8 mouse cellular contexts compared by ENCODE assay signal in genomic region chr17:3314625-3315020, GRCm38 (mm10). TPM values are rescaled to one million over a fixed set of nuclear protein-coding genes. Genes with fewer than 3 reads are reported as not detected.
A peak's percentile ranks its signal among the peaks of the same experiment; 100 is the strongest.
DNase-seq lines count a peak whose midpoint lies in the region; ATAC-seq and TF ChIP-seq lines count a peak whose summit lies in the region.

No protein-coding gene starts in this region.

- 18% methylated on average over 3 of the region's 3 CpGs for WGBS in lung, embryonic 15.5 days
- WGBS in lung, adult 2 months: 16% methylated on average over 3 of the region's 3 CpGs
- WGBS in forebrain, embryonic 10.5 days: 38% methylated on average over 3 of the region's 3 CpGs
- WGBS in limb, embryonic 13.5 days: 32% methylated on average over 3 of the region's 3 CpGs
- 14% methylated on average over 3 of the region's 3 CpGs for WGBS in olfactory bulb, adult 2 months

- no peak for DNase-seq in lung, adult 2 months
- no peak for DNase-seq in forebrain, embryonic 10.5 days (ENCODE audit: extremely low spot score, low spot score)
- no peak for DNase-seq in Muller cell, postnatal 12 days (ENCODE audit: inconsistent ontology term)
- no peak for DNase-seq in embryo, embryonic 11 days
- DNase-seq in testis, postnatal 10 days (ENCODE audit: low spot score): no peak

- no peaks in the 10 kb centered on the region for H3K36me3 ChIP-seq in lung, embryonic 15.5 days
- H3K36me3 ChIP-seq in forebrain, embryonic 10.5 days (replicated peaks): no peaks in the 10 kb centered on the region
- no peaks in the 10 kb centered on the region for H3K36me3 ChIP-seq in limb, embryonic 13.5 days

- peak overlapping the region; percentile 50 for H3K9ac ChIP-seq in lung, embryonic 15.5 days
- H3K9ac ChIP-seq in limb, embryonic 13.5 days: peak overlapping the region; percentile 48; the same call in 1 of the 2 replicates

- H3K4me1 ChIP-seq in lung, embryonic 15.5 days: peaks cover 5% of the 10 kb centered on the region
- H3K4me1 ChIP-seq in lung, adult 2 months (ENCODE audit: control insufficient read depth, insufficient read depth, low read length): no peaks in the 10 kb centered on the region
- H3K4me1 ChIP-seq in forebrain, embryonic 10.5 days: peaks cover 13% of the 10 kb centered on the region
- H3K4me1 ChIP-seq in limb, embryonic 13.5 days: peaks cover 6% of the 10 kb centered on the region; the same call in 1 of the 2 replicates
- H3K4me1 ChIP-seq in olfactory bulb, adult 2 months (ENCODE audit: control insufficient read depth, insufficient read depth, low read length): no peaks in the 10 kb centered on the region

- peak overlapping the region; percentile 70 for H3K4me2 ChIP-seq in lung, embryonic 15.5 days
- peak overlapping the region; percentile 63 for H3K4me2 ChIP-seq in limb, embryonic 13.5 days (replicated peaks)

- peak overlapping the region; percentile 44 for H3K4me3 ChIP-seq in lung, embryonic 15.5 days
- no peak overlapping the region for H3K4me3 ChIP-seq in lung, adult 2 months (replicated peaks; ENCODE audit: extremely low read depth, low read depth, low read length)
- H3K4me3 ChIP-seq in forebrain, embryonic 10.5 days: peak overlapping the region; percentile 54
- H3K4me3 ChIP-seq in limb, embryonic 13.5 days: peak overlapping the region; percentile 39
- H3K4me3 ChIP-seq in olfactory bulb, adult 2 months (ENCODE audit: insufficient read depth, low read depth, low read length): peak overlapping the region; percentile 62; the same call in 1 of the 2 replicates

- no peaks in the 10 kb centered on the region for H3K27me3 ChIP-seq in lung, embryonic 15.5 days
- peaks cover 51% of the 10 kb centered on the region for H3K27me3 ChIP-seq in forebrain, embryonic 10.5 days (ENCODE audit: poor library complexity, severe bottlenecking)
- H3K27me3 ChIP-seq in limb, embryonic 13.5 days: no peaks in the 10 kb centered on the region

- H3K9me3 ChIP-seq in lung, embryonic 15.5 days: no peaks in the 10 kb centered on the region
- H3K9me3 ChIP-seq in forebrain, embryonic 10.5 days: 0 out of 2 replicates have a peak, but pooled peaks cover 2% of the 10 kb centered on the region
- peaks cover 5% of the 10 kb centered on the region for H3K9me3 ChIP-seq in limb, embryonic 13.5 days

- 0 out of 2 replicates have a peak overlapping the region, but pooled peaks have one; percentile 22 for H3K27ac ChIP-seq in lung, embryonic 15.5 days
- peak overlapping the region; percentile 82; the same call in 1 of the 2 replicates for H3K27ac ChIP-seq in forebrain, embryonic 10.5 days
- H3K27ac ChIP-seq in limb, embryonic 13.5 days: peak overlapping the region; percentile 65
- no peak overlapping the region for H3K27ac ChIP-seq in olfactory bulb, adult 2 months (ENCODE audit: insufficient read depth, low read depth, low read length)

- peak; percentile 15; the same call in 1 of the 2 replicates for ATAC-seq in lung, embryonic 15.5 days (ENCODE audit: borderline replicate concordance, extremely low read depth, low FRiP score, low TSS enrichment)
- ATAC-seq in limb, embryonic 13.5 days (ENCODE audit: low FRiP score, low read depth): no peak

- TF ChIP-seq CTCF in lung, adult 2 months (IDR thresholded peaks at IDR 0.05; ENCODE audit: insufficient read depth, low read length): no peak
- no peak for TF ChIP-seq CTCF in olfactory bulb, adult 2 months (IDR thresholded peaks at IDR 0.05; ENCODE audit: insufficient read depth, low read depth, low read length)

- no peak for TF ChIP-seq POLR2A in lung, adult 2 months (IDR thresholded peaks at IDR 0.05; ENCODE audit: borderline replicate concordance, extremely low read depth, low read depth, low read length)
- no peak for TF ChIP-seq POLR2A in olfactory bulb, adult 2 months (IDR thresholded peaks at IDR 0.05; ENCODE audit: insufficient read depth, low read depth, low read length)

RNA-seq across cellular contexts. Expression of gene Tiam2, which starts 11.8 kb away (rescaled TPM):
- polyA plus RNA-seq in lung, embryonic 15.5 days (2015; fragmentation: Nextera tagmentation; extraction: Ambion mirVana): 5.4 and 5.6 TPM in 2 replicates
- 0.80 and 1.3 TPM in 2 replicates for polyA plus RNA-seq in lung, adult 2 months (2012; rRNA removed)
- polyA plus RNA-seq in forebrain, embryonic 10.5 days (2016; fragmentation: Nextera tagmentation; extraction: Ambion mirVana): 4.4 and 5.3 TPM in 2 replicates
- 25.7 and 29.3 TPM in 2 replicates for polyA plus RNA-seq in limb, embryonic 13.5 days (2015; fragmentation: Nextera tagmentation; extraction: Ambion mirVana)
- 254 TPM in 1 of 2 replicates, not detected in the other for polyA plus RNA-seq in olfactory bulb, adult 2 months (2012; ENCODE audit: insufficient read depth, insufficient read length, low replicate concordance, missing spikeins)
